Mouse (Mus musculus) limb, embryonic 12.5 days (tissue): ENCODE data around the gene Idh3g. TPM values are rescaled to one million over a fixed set of nuclear protein-coding genes. Genes with fewer than 3 reads are reported as not detected.

Source experiments
- ATAC-seq: fragments of 200-750 bp; cut with Nextera tagmentation; 2 replicates; pipeline ENCODE4 v1.8.0; 2017; ENCODE audit warnings: low read depth, moderate TSS enrichment; ENCODE audit not compliant: insufficient number of reproducible peaks, insufficient read depth, low FRiP score, low TSS enrichment
- H3K27ac ChIP-seq: fragments of 300-500 bp; sonication (generic); 2 replicates; pipeline ENCODE4 v1.5.1; 2016; ENCODE audit warnings: mild to moderate bottlenecking, moderate library complexity
- H3K27me3 ChIP-seq: fragments of 300-500 bp; sonication (generic); 2 replicates; pipeline ENCODE4 v1.6.1; 2016; ENCODE audit warnings: mild to moderate bottlenecking, moderate library complexity
- H3K36me3 ChIP-seq: fragments of 300-500 bp; sonication (generic); 2 replicates; pipeline ENCODE4 v1.6.1; 2016; ENCODE audit warnings: mild to moderate bottlenecking, moderate library complexity
- H3K4me1 ChIP-seq: fragments of 300-500 bp; sonication (generic); replicated peaks from 2 replicates; pipeline ENCODE4 v1.6.1; 2016
- H3K4me2 ChIP-seq: fragments of 300-500 bp; sonication (generic); 2 replicates; pipeline ENCODE4 v1.6.1; 2016; ENCODE audit warnings: mild to moderate bottlenecking, moderate library complexity
- H3K4me3 ChIP-seq: fragments of 300-500 bp; sonication (generic); replicated peaks from 2 replicates; pipeline ENCODE4 v1.5.1; 2016; ENCODE audit warnings: mild to moderate bottlenecking
- H3K9ac ChIP-seq: fragments of 300-500 bp; sonication (generic); replicated peaks from 2 replicates; pipeline ENCODE4 v1.6.1; 2016; ENCODE audit warnings: mild to moderate bottlenecking, moderate library complexity
- H3K9me3 ChIP-seq: fragments of 300-500 bp; sonication (generic); 2 replicates; pipeline ENCODE4 v1.6.1; 2016; ENCODE audit warnings: mild to moderate bottlenecking, moderate library complexity
- WGBS: fragments of 180-500 bp; shearing (Covaris S2); methylation state at CpG from one replicate; pipeline ENCODE4 v1.1.7; 2016; 5-methylcytosine and 5-hydroxymethylcytosine counted together
- polyA plus RNA-seq: library from polyadenylated mRNA; unstranded; fragments of >200 nt; fragmentation: Nextera tagmentation; extraction: Ambion mirVana; gene quantifications from 2 replicates; pipeline ENCODE4 v1.2.1, GENCODE M21; 2016

Idh3g gene
- polyA plus RNA-seq, 1 experiment from 2014 or later: 168 TPM

DNA sequence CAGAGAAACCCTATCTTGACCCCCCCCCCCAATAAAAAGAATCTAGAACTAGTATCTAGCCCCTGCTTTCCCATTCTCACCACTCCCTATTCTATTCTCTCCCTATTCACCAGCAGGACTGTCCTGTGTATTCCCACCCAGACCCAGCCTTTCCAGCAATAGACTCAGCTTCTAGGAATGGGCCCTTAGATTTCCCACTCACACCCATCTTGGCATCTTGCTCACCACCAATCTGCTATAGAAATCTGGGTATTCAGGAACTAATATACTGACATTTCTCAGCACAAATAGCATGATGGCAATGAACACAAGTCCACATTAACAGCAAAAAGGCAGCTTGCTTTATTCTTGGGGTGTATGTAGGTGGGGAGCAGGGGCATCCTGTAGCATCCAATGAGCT is 6.3 kb upstream of the Idh3g start:
- no peaks in the 10 kb centered on the region for H3K9me3 ChIP-seq
- H3K4me1 ChIP-seq: no peaks in the 10 kb centered on the region; the same call in 1 of the 2 replicates
- H3K4me2 ChIP-seq: no peak overlapping the region
- H3K9ac ChIP-seq: no peak overlapping the region
- peaks cover 20% of the 10 kb centered on the region; the same call in 1 of the 2 replicates for H3K27me3 ChIP-seq
- H3K27ac ChIP-seq: no peak overlapping the region
- ATAC-seq: no peak
- H3K4me3 ChIP-seq: no peak overlapping the region
- peaks cover 30% of the 10 kb centered on the region for H3K36me3 ChIP-seq

GRCm38 (mm10) chrX:73788501-73788900 is 1.8 kb upstream of the Idh3g start:
- H3K9ac ChIP-seq: no peak overlapping the region
- H3K9me3 ChIP-seq: no peaks in the 10 kb centered on the region
- H3K4me2 ChIP-seq: peak overlapping the region; percentile 60
- peaks cover 19% of the 10 kb centered on the region; the same call in 1 of the 2 replicates for H3K36me3 ChIP-seq
- peaks cover 30% of the 10 kb centered on the region for H3K27me3 ChIP-seq
- no peak overlapping the region for H3K4me3 ChIP-seq
- peaks cover 7% of the 10 kb centered on the region for H3K4me1 ChIP-seq
- H3K27ac ChIP-seq: no peak overlapping the region
- ATAC-seq: no peak
- 85% methylated on average over 1 of the region's 1 CpGs for WGBS

- peak overlapping the region; percentile 68 for H3K9ac ChIP-seq
- H3K36me3 ChIP-seq: peaks cover 19% of the 10 kb centered on the region; the same call in 1 of the 2 replicates
- peaks cover 7% of the 10 kb centered on the region for H3K4me1 ChIP-seq
- H3K27ac ChIP-seq: peak overlapping the region; percentile 67; the same call in 1 of the 2 replicates
- H3K27me3 ChIP-seq: peaks cover 26% of the 10 kb centered on the region
- peak overlapping the region; percentile 58 for H3K4me3 ChIP-seq
- ATAC-seq: peak; percentile 4; the same call in 1 of the 2 replicates
- 23% methylated on average over 21 of the region's 22 CpGs for WGBS
- no peaks in the 10 kb centered on the region for H3K9me3 ChIP-seq
- peak overlapping the region; percentile 60 for H3K4me2 ChIP-seq
These were observed 495 bp upstream of the Idh3g start for GRCm38 (mm10) chrX:73787225-73787558.

DNA sequence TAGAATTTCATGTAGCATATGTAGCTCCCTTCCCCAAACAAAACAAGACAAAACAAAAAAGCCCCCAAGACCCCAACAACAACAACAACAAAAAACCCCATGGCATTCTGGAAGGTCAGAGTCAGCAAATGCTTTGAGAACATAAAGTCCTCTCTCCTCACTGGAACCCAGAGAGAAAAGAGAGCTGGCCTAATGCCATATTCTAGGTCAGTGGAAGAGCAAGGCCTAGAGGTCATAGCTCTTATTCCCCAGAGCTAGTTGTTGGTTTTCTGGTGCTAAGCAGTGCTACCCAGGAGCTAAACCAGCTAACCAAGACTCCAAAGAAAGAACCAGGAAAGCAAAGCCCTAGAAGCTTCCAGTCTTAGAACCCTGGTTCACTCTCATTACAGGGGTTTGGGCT is 1.0 kb downstream of the Idh3g start:
- Histone ChIP-seq H3K4me1 (peaks cover 7% of the 10 kb centered on the region), H3K27ac (peak overlapping the region; percentile 90; the same call in 1 of the 2 replicates), H3K4me3 (peak overlapping the region; percentile 58), H3K36me3 (peaks cover 26% of the 10 kb centered on the region), H3K9me3 (no peaks in the 10 kb centered on the region), H3K9ac (peak overlapping the region; percentile 67), H3K4me2 (peak overlapping the region; percentile 60), H3K27me3 (peaks cover 26% of the 10 kb centered on the region)
- no peak for ATAC-seq

GRCm38 (mm10) chrX:73782227-73782626 is 4.5 kb downstream of the Idh3g start:
- Histone ChIP-seq H3K4me3 (no peak overlapping the region), H3K4me2 (no peak overlapping the region), H3K9ac (no peak overlapping the region), H3K27me3 (peaks cover 22% of the 10 kb centered on the region), H3K9me3 (no peaks in the 10 kb centered on the region), H3K27ac (no peak overlapping the region), H3K4me1 (peaks cover 7% of the 10 kb centered on the region), H3K36me3 (peaks cover 48% of the 10 kb centered on the region)
- 86% methylated on average over 3 of the region's 3 CpGs for WGBS
- ATAC-seq: no peak

DNA sequence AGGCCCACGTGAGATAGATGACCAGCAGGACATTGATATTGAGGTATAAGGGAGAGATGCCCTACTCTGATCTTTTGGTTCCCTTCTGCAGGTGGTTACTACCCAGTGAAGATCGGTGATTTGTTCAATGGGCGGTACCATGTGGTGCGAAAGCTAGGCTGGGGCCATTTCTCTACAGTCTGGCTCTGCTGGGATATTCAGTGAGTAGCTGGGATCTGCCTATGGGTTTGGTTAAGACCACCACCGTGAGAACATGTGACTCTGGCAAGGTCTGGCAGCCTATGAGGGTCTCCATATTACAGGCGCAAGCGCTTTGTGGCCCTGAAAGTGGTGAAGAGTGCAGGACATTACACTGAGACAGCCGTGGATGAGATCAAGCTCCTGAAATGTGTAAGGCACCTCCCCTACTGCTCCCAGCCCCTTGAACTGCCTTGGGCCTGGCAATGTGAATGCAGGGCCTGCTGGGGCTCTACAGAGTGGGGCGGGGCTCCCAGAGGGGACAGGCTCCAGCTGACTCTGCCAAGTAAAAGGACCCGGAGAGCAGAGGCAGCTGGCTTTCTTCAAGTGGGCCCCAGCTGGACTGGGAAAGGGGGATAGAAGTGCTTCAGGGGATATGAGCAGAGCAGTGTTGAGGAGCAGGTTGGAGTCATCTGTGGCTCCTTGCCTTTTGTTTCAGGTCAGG is 11.8 kb downstream of the Idh3g start:
- H3K36me3 ChIP-seq: peaks cover 32% of the 10 kb centered on the region
- 0 out of 2 replicates have a peak overlapping the region, but pooled peaks have one; percentile 2 for H3K27ac ChIP-seq
- H3K4me1 ChIP-seq: no peaks in the 10 kb centered on the region
- peaks cover 11% of the 10 kb centered on the region for H3K27me3 ChIP-seq
- ATAC-seq: no peak
- no peaks in the 10 kb centered on the region for H3K9me3 ChIP-seq
- no peak overlapping the region for H3K9ac ChIP-seq
- 67% methylated on average over 10 of the region's 10 CpGs for WGBS
- H3K4me2 ChIP-seq: no peak overlapping the region
- no peak overlapping the region for H3K4me3 ChIP-seq

DNA sequence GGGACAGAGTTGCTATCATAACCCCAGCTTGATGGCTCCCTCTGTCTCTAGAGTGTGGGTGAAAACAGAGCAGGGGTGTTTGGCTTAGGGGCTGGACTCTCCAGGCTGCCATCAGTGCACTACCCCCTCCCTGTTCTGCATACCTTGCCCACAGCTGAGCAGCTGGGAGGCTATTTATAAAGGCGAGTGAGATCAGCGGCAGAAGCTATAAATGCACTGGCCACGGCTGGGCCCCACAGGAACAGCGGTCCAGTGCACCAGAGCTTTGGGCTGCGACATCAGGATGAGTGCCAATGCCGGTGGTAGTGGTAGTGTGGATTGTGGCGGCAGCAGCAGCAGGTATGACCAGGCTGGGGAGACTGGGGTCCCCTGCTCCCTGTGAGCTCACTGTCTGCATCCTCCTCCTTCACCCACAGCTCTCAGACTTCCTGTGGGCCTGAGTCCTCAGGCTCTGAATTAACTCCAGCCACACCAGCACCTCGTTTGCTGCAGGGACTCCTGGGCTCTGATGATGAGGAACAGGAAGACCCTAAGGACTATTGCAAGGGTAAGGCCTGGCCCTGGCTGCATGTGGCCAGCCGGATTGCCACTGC is 12.4 kb downstream of the Idh3g start, which contains the start of gene Srpk3:
Srpk3 (plus strand) TSS at position 238 of the 593 bp plus-strand sequence.
- Histone ChIP-seq H3K36me3 (peaks cover 26% of the 10 kb centered on the region; the same call in 1 of the 2 replicates), H3K4me2 (no peak within 1 kb of the TSS), H3K9me3 (no peaks in the 10 kb centered on the region), H3K4me1 (no peaks in the 10 kb centered on the region), H3K4me3 (no peak within 1 kb of the TSS), H3K27me3 (peaks cover 11% of the 10 kb centered on the region), H3K9ac (no peak within 1 kb of the TSS), H3K27ac (0 out of 2 replicates have a peak within 1 kb of the TSS, but pooled peaks have one; percentile 2)
- no peak for ATAC-seq
- 44% methylated on average over 9 of the region's 9 CpGs for WGBS

GRCm38 (mm10) chrX:73767267-73767666 is 19.4 kb downstream of the Idh3g start:
- H3K27me3 ChIP-seq: peaks cover 4% of the 10 kb centered on the region

DNA sequence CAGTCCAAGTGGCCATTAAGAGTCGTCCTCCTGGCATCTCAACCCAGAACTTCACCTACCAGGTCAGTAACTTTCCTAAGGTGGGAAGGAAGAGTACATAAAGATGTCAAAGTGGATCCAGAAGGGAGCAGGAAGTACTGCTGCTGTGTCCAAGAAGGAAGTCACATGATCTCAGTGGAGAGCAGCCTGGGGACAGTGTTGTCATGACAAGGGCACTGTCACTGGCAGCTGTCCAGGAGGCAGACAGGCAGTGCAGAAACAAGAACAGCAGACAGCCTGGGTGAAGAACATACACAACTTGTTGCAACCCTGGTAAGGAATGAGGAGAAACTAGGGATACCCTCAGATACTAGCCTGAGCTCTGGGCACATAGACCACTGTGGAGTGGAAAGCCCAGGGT is 21.4 kb downstream of the Idh3g start:
- WGBS: 69% methylated on average over 1 of the region's 1 CpGs
- H3K4me3 ChIP-seq: no peak overlapping the region
- H3K9ac ChIP-seq: no peak overlapping the region
- H3K27me3 ChIP-seq: no peaks in the 10 kb centered on the region
- H3K4me2 ChIP-seq: no peak overlapping the region
- no peaks in the 10 kb centered on the region for H3K36me3 ChIP-seq
- no peaks in the 10 kb centered on the region for H3K4me1 ChIP-seq
- no peak overlapping the region for H3K27ac ChIP-seq
- H3K9me3 ChIP-seq: no peaks in the 10 kb centered on the region
- ATAC-seq: no peak

More at GRCm38 (mm10) chrX:73767267-73767666, 19.4 kb downstream of the Idh3g start:
- Histone ChIP-seq H3K27ac (no peak overlapping the region), H3K36me3 (no peaks in the 10 kb centered on the region), H3K4me3 (no peak overlapping the region), H3K9me3 (no peaks in the 10 kb centered on the region), H3K4me1 (no peaks in the 10 kb centered on the region), H3K9ac (no peak overlapping the region), H3K4me2 (no peak overlapping the region)
- ATAC-seq: no peak
- WGBS: 60% methylated on average over 9 of the region's 9 CpGs

GRCm38 (mm10) chrX:73758611-73759290 is 27.9 kb downstream of the Idh3g start:
- no peak overlapping the region for H3K4me3 ChIP-seq
- no peak for ATAC-seq
- no peaks in the 10 kb centered on the region for H3K36me3 ChIP-seq
- WGBS: 83% methylated on average over 13 of the region's 13 CpGs
- H3K4me1 ChIP-seq: no peaks in the 10 kb centered on the region
- H3K27me3 ChIP-seq: peaks cover 19% of the 10 kb centered on the region
- H3K4me2 ChIP-seq: no peak overlapping the region
- no peak overlapping the region for H3K27ac ChIP-seq
- H3K9me3 ChIP-seq: no peaks in the 10 kb centered on the region
- H3K9ac ChIP-seq: no peak overlapping the region

DNA sequence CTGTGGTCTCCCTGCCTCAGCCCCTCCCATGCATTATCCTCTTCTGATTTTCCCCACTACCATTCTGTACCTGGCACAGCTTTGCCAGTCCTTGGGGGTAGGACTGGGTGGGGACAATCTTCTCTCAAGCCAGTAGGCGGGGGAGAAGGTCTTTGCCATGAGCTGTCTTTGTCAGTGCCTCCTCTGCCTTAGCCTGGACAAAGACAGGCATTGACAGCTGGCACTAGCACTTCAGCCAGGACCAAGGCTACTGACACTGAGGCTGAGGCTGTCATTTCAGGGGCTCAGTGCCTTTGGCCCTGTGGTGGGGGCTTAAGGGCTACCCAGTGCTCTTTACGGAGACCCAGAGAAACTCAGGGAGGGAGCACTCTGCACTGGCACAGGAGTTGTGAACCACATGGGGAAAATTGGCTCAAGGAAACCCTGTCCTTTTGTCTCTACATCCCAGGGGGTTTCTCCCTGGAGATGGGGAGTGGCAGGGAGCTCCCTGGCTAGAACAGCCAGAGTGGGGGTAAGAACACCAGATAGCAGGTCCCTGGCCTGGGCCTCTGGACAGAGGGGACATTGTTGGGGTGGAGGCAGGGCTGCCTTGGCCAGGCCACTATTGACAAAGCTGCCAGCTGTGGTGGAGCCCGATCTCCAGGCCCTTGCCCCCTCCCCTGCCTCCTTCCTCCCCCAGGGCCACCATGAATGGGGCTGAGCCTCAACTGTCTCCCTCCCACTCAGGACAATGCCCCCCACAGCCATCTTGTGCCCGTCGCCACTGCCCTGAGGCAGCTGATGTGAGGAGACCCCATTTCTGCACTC is 30.2 kb downstream of the Idh3g start, which contains the start of gene Plxnb3:
Plxnb3 (plus strand) TSS at position 757 of the 807 bp plus-strand sequence.
- no peaks in the 10 kb centered on the region for H3K36me3 ChIP-seq
- H3K27ac ChIP-seq: no peak within 1 kb of the TSS
- H3K4me1 ChIP-seq: no peaks in the 10 kb centered on the region
- ATAC-seq: no peak
- no peak within 1 kb of the TSS for H3K4me3 ChIP-seq
- WGBS: 69% methylated on average over 5 of the region's 5 CpGs
- H3K4me2 ChIP-seq: no peak within 1 kb of the TSS
- no peaks in the 10 kb centered on the region for H3K9me3 ChIP-seq
- no peak within 1 kb of the TSS for H3K9ac ChIP-seq
- H3K27me3 ChIP-seq: peaks cover 19% of the 10 kb centered on the region
